25 mouse cellular contexts compared by ENCODE assay signal in genomic region chr6:36936816-36937215, GRCm38 (mm10).
"Had no signal": no experiment of that assay in that cellular context is flagged by ENCODE, and none has a peak within 500 bp of the region (broad histone marks: within the 10 kb centered on the region; RNA-seq: fewer than 3 reads in every experiment).

No protein-coding gene starts in this region.

- ATAC-seq: hindbrain, embryonic 16.5 days; inflammation-experienced regulatory T-cells, adult 6 months; intestine, embryonic 15.5 days; intestine, postnatal 0 days had no signal

- DNase-seq: gastrocnemius, adult 2 months; gastrocnemius, postnatal 10 days; gastrocnemius, postnatal 25 days; heart, adult 18-20 months; heart, postnatal 10 days; heart, postnatal 4 days; kidney, adult 18-20 months; kidney, adult 8-10 months; kidney, postnatal 10 days; kidney, postnatal 25 days; kidney, postnatal 4 days; liver had no signal

- H3K36me3 ChIP-seq: heart, embryonic 10.5 days; heart, embryonic 12.5 days; hindbrain, embryonic 10.5 days; hindbrain, embryonic 12.5 days; intestine, embryonic 15.5 days; limb, embryonic 10.5 days; limb, embryonic 12.5 days had no signal

- H3K4me2 ChIP-seq: heart, embryonic 12.5 days; hindbrain, embryonic 12.5 days; hindbrain, embryonic 14.5 days; intestine, embryonic 15.5 days; limb, embryonic 12.5 days had no signal

- H3K9ac ChIP-seq: heart, embryonic 12.5 days; hindbrain, embryonic 12.5 days; hindbrain, embryonic 14.5 days; intestine, embryonic 15.5 days; limb, embryonic 12.5 days had no signal

- H3K9me3 ChIP-seq: heart, embryonic 10.5 days; heart, embryonic 12.5 days; hindbrain, embryonic 10.5 days; hindbrain, embryonic 12.5 days; intestine, embryonic 15.5 days; limb, embryonic 10.5 days; limb, embryonic 12.5 days had no signal

- H3K4me1 ChIP-seq: heart, embryonic 10.5 days; heart, embryonic 12.5 days; hindbrain, embryonic 10.5 days; intestine, embryonic 15.5 days; limb, embryonic 10.5 days; limb, embryonic 12.5 days had no signal

- H3K27ac ChIP-seq: gastrocnemius, adult 2 months; heart, embryonic 10.5 days; hindbrain, embryonic 10.5 days; hindbrain, embryonic 12.5 days; intestine, embryonic 15.5 days; layer of hippocampus, adult 2 months; left cerebral cortex, adult 2 months; limb, embryonic 10.5 days; limb, embryonic 12.5 days had no signal

- H3K27me3 ChIP-seq: heart, embryonic 12.5 days; hindbrain, embryonic 12.5 days; intestine, embryonic 15.5 days; limb, embryonic 12.5 days had no signal

- H3K4me3 ChIP-seq: gastrocnemius, adult 2 months; heart, embryonic 10.5 days; heart, embryonic 12.5 days; hindbrain, embryonic 10.5 days; hindbrain, embryonic 12.5 days; intestine, embryonic 15.5 days; layer of hippocampus, adult 2 months; left cerebral cortex, adult 2 months; limb, embryonic 10.5 days; limb, embryonic 12.5 days had no signal
